Mouse (Mus musculus) naive thymus-derived CD4-positive, alpha-beta T cell, adult 2 months (primary cell): Measurements from ENCODE around the gene Cdh6.

Source experiments
- DNase-seq: peaks from one replicate; pipeline ENCODE4 v3.0.0-alpha.2; 2011; ENCODE audit warnings: low read depth

Gene Cdh6

GRCm38 (mm10) chr15:13155820-13156219, 17.7 kb downstream of the Cdh6 start:
- no peak for DNase-seq

GRCm38 (mm10) chr15:13155418-13155817, 18.1 kb downstream of the Cdh6 start:
- no peak for DNase-seq

GRCm38 (mm10) chr15:13141983-13142382, 31.5 kb downstream of the Cdh6 start:
- DNase-seq: no peak

GRCm38 (mm10) chr15:13139662-13140061, 33.8 kb downstream of the Cdh6 start:
- DNase-seq: no peak

GRCm38 (mm10) chr15:13137166-13137565, 36.3 kb downstream of the Cdh6 start:
- no peak for DNase-seq

- DNase-seq: no peak
These were observed 39.4 kb downstream of the Cdh6 start for GRCm38 (mm10) chr15:13134086-13134485.

- no peak for DNase-seq
These were observed 40.1 kb downstream of the Cdh6 start for GRCm38 (mm10) chr15:13133370-13133769.

- DNase-seq: no peak
These were observed 41.0 kb downstream of the Cdh6 start for GRCm38 (mm10) chr15:13132493-13132892.

GRCm38 (mm10) chr15:13130246-13130645, 43.2 kb downstream of the Cdh6 start:
- no peak for DNase-seq

- DNase-seq: no peak
These were observed 73.1 kb downstream of the Cdh6 start for GRCm38 (mm10) chr15:13100341-13100740.

GRCm38 (mm10) chr15:13097861-13098260, 75.6 kb downstream of the Cdh6 start:
- DNase-seq: no peak

- no peak for DNase-seq
These were observed 78.1 kb downstream of the Cdh6 start for GRCm38 (mm10) chr15:13095406-13095805.

GRCm38 (mm10) chr15:13094881-13095256, 78.6 kb downstream of the Cdh6 start:
- no peak for DNase-seq

- no peak for DNase-seq
These were observed 79.3 kb downstream of the Cdh6 start for GRCm38 (mm10) chr15:13093954-13094880.

GRCm38 (mm10) chr15:13092064-13092463, 81.4 kb downstream of the Cdh6 start:
- DNase-seq: no peak

- DNase-seq: peak; percentile 5
These were observed 84.9 kb downstream of the Cdh6 start for GRCm38 (mm10) chr15:13088504-13089058.

- DNase-seq: no peak
These were observed 88.7 kb downstream of the Cdh6 start for GRCm38 (mm10) chr15:13084746-13085145.

- no peak for DNase-seq
These were observed 96.4 kb downstream of the Cdh6 start for GRCm38 (mm10) chr15:13076908-13077669.

GRCm38 (mm10) chr15:13074047-13074446, 99.4 kb downstream of the Cdh6 start:
- no peak for DNase-seq

- DNase-seq: no peak
These were observed 105.3 kb downstream of the Cdh6 start for GRCm38 (mm10) chr15:13068213-13068516.

- no peak for DNase-seq
These were observed 105.9 kb downstream of the Cdh6 start for GRCm38 (mm10) chr15:13067429-13068212.

GRCm38 (mm10) chr15:13066765-13067164, 106.7 kb downstream of the Cdh6 start:
- DNase-seq: no peak
